Mouse (Mus musculus) midbrain, embryonic 11.5 days (tissue): Measurements from ENCODE around the gene Ssr2. TPM values are rescaled to one million over a fixed set of nuclear protein-coding genes. Genes with fewer than 3 reads are reported as not detected.

ENCODE experiments used
- ATAC-seq: fragments of 200-750 bp; cut with Nextera tagmentation; 2 replicates; pipeline ENCODE4 v1.8.0; 2017; ENCODE audit warnings: moderate TSS enrichment, moderate library complexity; ENCODE audit not compliant: low FRiP score
- DNase-seq: peaks from one replicate; pipeline ENCODE4 v3.0.0; 2015; ENCODE audit warnings: low spot score; ENCODE audit errors: missing footprints
- H3K27ac ChIP-seq: fragments of 300-500 bp; sonication (generic); 2 replicates; pipeline ENCODE4 v1.5.1; 2014; ENCODE audit warnings: low read depth, low read length
- H3K27me3 ChIP-seq: fragments of 300-500 bp; sonication (generic); 2 replicates; pipeline ENCODE4 v1.6.1; 2014; ENCODE audit warnings: mild to moderate bottlenecking, low read length, moderate library complexity, mixed read lengths; ENCODE audit not compliant: control insufficient read depth, insufficient read depth
- H3K36me3 ChIP-seq: fragments of 300-500 bp; sonication (generic); 2 replicates; pipeline ENCODE4 v1.6.1; 2014; ENCODE audit warnings: mild to moderate bottlenecking, low read length, moderate library complexity, mixed read lengths; ENCODE audit not compliant: control insufficient read depth, insufficient read depth
- H3K4me1 ChIP-seq: fragments of 300-500 bp; sonication (generic); 2 replicates; pipeline ENCODE4 v1.6.1; 2014; ENCODE audit warnings: low read length; ENCODE audit not compliant: control insufficient read depth, insufficient read depth
- H3K4me2 ChIP-seq: fragments of 300-500 bp; sonication (generic); 2 replicates; pipeline ENCODE4 v1.6.1; 2014; ENCODE audit warnings: mild to moderate bottlenecking, moderate library complexity
- H3K4me3 ChIP-seq: fragments of 300-500 bp; sonication (generic); 2 replicates; pipeline ENCODE4 v1.5.1; 2014; ENCODE audit warnings: low read depth, low read length
- H3K9ac ChIP-seq: fragments of 300-500 bp; sonication (generic); 2 replicates; pipeline ENCODE4 v1.6.1; 2014; ENCODE audit warnings: low read length
- H3K9me3 ChIP-seq: fragments of 300-500 bp; sonication (generic); 2 replicates; pipeline ENCODE4 v1.6.1; 2016; ENCODE audit warnings: low read length; ENCODE audit not compliant: control insufficient read depth
- WGBS: fragments of 180-500 bp; shearing (Covaris S2); extraction: QIAGEN DNeasy Blood & Tissue Kit; methylation state at CpG from one replicate; pipeline ENCODE4 v1.1.7; 2014; 5-methylcytosine and 5-hydroxymethylcytosine counted together
- polyA plus RNA-seq: library from polyadenylated mRNA; unstranded; fragments of >200 nt; fragmentation: Nextera tagmentation; extraction: Ambion mirVana; gene quantifications from 2 replicates; pipeline ENCODE4 v1.2.1, GENCODE M21; 2014

The Ssr2 gene
- polyA plus RNA-seq, 1 experiment from 2014 or later = 154 TPM

GRCm38 (mm10) chr3:88578498-88579424, 3.1 kb downstream of the Ssr2 start:
- Histone ChIP-seq H3K9me3 (no peaks in the 10 kb centered on the region), H3K36me3 (peaks cover 8% of the 10 kb centered on the region; the same call in 1 of the 2 replicates), H3K4me3 (peak overlapping the region; percentile 90), H3K27me3 (no peaks in the 10 kb centered on the region), H3K4me1 (peaks cover 5% of the 10 kb centered on the region; the same call in 1 of the 2 replicates), H3K9ac (peak overlapping the region; percentile 88), H3K4me2 (peak overlapping the region; percentile 85), H3K27ac (no peak overlapping the region)
- ATAC-seq (peak; percentile 51; the same call in 1 of the 2 replicates), DNase-seq (no peak)
- 45% methylated on average over 8 of the region's 8 CpGs for WGBS

GRCm38 (mm10) chr3:88579454-88580117, 3.9 kb downstream of the Ssr2 start:
- no peaks in the 10 kb centered on the region for H3K9me3 ChIP-seq
- H3K4me3 ChIP-seq = peak overlapping the region; percentile 90
- WGBS = under 1% methylated on average over 34 of the region's 34 CpGs
- peak overlapping the region; percentile 88 for H3K9ac ChIP-seq
- peaks cover 5% of the 10 kb centered on the region; the same call in 1 of the 2 replicates for H3K4me1 ChIP-seq
- H3K36me3 ChIP-seq = peaks cover 8% of the 10 kb centered on the region; the same call in 1 of the 2 replicates
- H3K27me3 ChIP-seq = no peaks in the 10 kb centered on the region
- peak; percentile 97 for DNase-seq
- peak; percentile 87 for ATAC-seq
- H3K4me2 ChIP-seq = peak overlapping the region; percentile 85
- H3K27ac ChIP-seq = no peak overlapping the region

- WGBS = 95% methylated on average over 6 of the region's 6 CpGs
- DNase-seq (no peak), ATAC-seq (no peak)
- Histone ChIP-seq H3K9ac (no peak overlapping the region), H3K4me3 (no peak overlapping the region), H3K4me2 (no peak overlapping the region), H3K4me1 (no peaks in the 10 kb centered on the region; the same call in 1 of the 2 replicates), H3K9me3 (no peaks in the 10 kb centered on the region), H3K27me3 (no peaks in the 10 kb centered on the region), H3K36me3 (peaks cover 23% of the 10 kb centered on the region), H3K27ac (no peak overlapping the region)
These were observed 10.1 kb downstream of the Ssr2 start for GRCm38 (mm10) chr3:88585769-88586168.

GRCm38 (mm10) chr3:88586640-88587039, 11.0 kb downstream of the Ssr2 start:
- 94% methylated on average over 5 of the region's 5 CpGs for WGBS
- Histone ChIP-seq H3K27me3 (no peaks in the 10 kb centered on the region), H3K36me3 (peaks cover 23% of the 10 kb centered on the region), H3K27ac (no peak overlapping the region), H3K9me3 (no peaks in the 10 kb centered on the region), H3K9ac (no peak overlapping the region), H3K4me3 (no peak overlapping the region), H3K4me1 (peaks cover 1% of the 10 kb centered on the region), H3K4me2 (no peak overlapping the region)
- no peak for DNase-seq
- no peak for ATAC-seq

GRCm38 (mm10) chr3:88590246-88590645, 14.6 kb downstream of the Ssr2 start:
- Histone ChIP-seq H3K27ac (no peak overlapping the region), H3K4me1 (peaks cover 3% of the 10 kb centered on the region), H3K4me3 (no peak overlapping the region), H3K27me3 (no peaks in the 10 kb centered on the region), H3K9ac (0 out of 2 replicates have a peak overlapping the region, but pooled peaks have one; percentile 5), H3K9me3 (no peaks in the 10 kb centered on the region), H3K4me2 (no peak overlapping the region), H3K36me3 (peaks cover 15% of the 10 kb centered on the region)
- 36% methylated on average over 5 of the region's 5 CpGs for WGBS
- DNase-seq (no peak), ATAC-seq (no peak)

GRCm38 (mm10) chr3:88591044-88591443, 15.4 kb downstream of the Ssr2 start:
- H3K27ac ChIP-seq = no peak overlapping the region
- H3K9ac ChIP-seq = no peak overlapping the region
- no peak for ATAC-seq
- H3K36me3 ChIP-seq = peaks cover 14% of the 10 kb centered on the region
- no peak overlapping the region for H3K4me3 ChIP-seq
- peaks cover 3% of the 10 kb centered on the region for H3K4me1 ChIP-seq
- 50% methylated on average over 3 of the region's 3 CpGs for WGBS
- no peaks in the 10 kb centered on the region for H3K27me3 ChIP-seq
- no peak for DNase-seq
- H3K4me2 ChIP-seq = no peak overlapping the region
- H3K9me3 ChIP-seq = no peaks in the 10 kb centered on the region

- no peaks in the 10 kb centered on the region for H3K9me3 ChIP-seq
- no peak overlapping the region for H3K4me3 ChIP-seq
- peaks cover 12% of the 10 kb centered on the region for H3K36me3 ChIP-seq
- peak overlapping the region; percentile 38; the same call in 1 of the 2 replicates for H3K9ac ChIP-seq
- H3K4me2 ChIP-seq = no peak overlapping the region
- ATAC-seq (0 out of 2 replicates have a peak, but pooled peaks have one; percentile 14), DNase-seq (peak; percentile 97)
- 38% methylated on average over 9 of the region's 9 CpGs for WGBS
- no peaks in the 10 kb centered on the region for H3K27me3 ChIP-seq
- no peak overlapping the region; the same call in 1 of the 2 replicates for H3K27ac ChIP-seq
- peaks cover 3% of the 10 kb centered on the region for H3K4me1 ChIP-seq
These were observed 16.5 kb downstream of the Ssr2 start for GRCm38 (mm10) chr3:88591950-88592731.

GRCm38 (mm10) chr3:88592942-88593576, 17.4 kb downstream of the Ssr2 start:
- 80% methylated on average over 10 of the region's 10 CpGs for WGBS
- no peak overlapping the region for H3K4me3 ChIP-seq
- no peak for ATAC-seq
- H3K4me2 ChIP-seq = no peak overlapping the region
- no peaks in the 10 kb centered on the region for H3K9me3 ChIP-seq
- peaks cover 5% of the 10 kb centered on the region for H3K36me3 ChIP-seq
- no peak for DNase-seq
- H3K27me3 ChIP-seq = no peaks in the 10 kb centered on the region
- no peak overlapping the region for H3K27ac ChIP-seq
- no peak overlapping the region for H3K9ac ChIP-seq
- H3K4me1 ChIP-seq = peaks cover 3% of the 10 kb centered on the region
